Comparison of ENCODE assay signal across 9 mouse cellular contexts in genomic region chr19:61000958-61001357, GRCm38 (mm10).
"Had no signal": no experiment of that assay in that cellular context is flagged by ENCODE, and none has a peak within 500 bp of the region (broad histone marks: within the 10 kb centered on the region; RNA-seq: fewer than 3 reads in every experiment).

No protein-coding gene starts in this region.

- DNase-seq: kidney, adult 9 months; kidney, postnatal 14 days; kidney, postnatal 4 days; liver, postnatal 0 days; lung, embryonic 14.5 days; midbrain, embryonic 14.5 days; thymus, adult 18-20 months; thymus, postnatal 4 days had no signal

- H3K9ac ChIP-seq: liver, postnatal 0 days; lung, embryonic 14.5 days had no signal

- H3K27me3 ChIP-seq: megakaryocyte, embryonic 14.5 days had no signal

- H3K4me3 ChIP-seq: megakaryocyte, embryonic 14.5 days had no signal

- H3K9me3 ChIP-seq: megakaryocyte, embryonic 14.5 days had no signal
